Mouse (Mus musculus): ENCODE measurements around the gene Il3ra. TPM values are rescaled to one million over a fixed set of nuclear protein-coding genes. Genes with fewer than 3 reads are reported as not detected.

Il3ra gene
- polyA plus RNA-seq, 1 experiment from 2014 or later: 6.6 TPM

DNA sequence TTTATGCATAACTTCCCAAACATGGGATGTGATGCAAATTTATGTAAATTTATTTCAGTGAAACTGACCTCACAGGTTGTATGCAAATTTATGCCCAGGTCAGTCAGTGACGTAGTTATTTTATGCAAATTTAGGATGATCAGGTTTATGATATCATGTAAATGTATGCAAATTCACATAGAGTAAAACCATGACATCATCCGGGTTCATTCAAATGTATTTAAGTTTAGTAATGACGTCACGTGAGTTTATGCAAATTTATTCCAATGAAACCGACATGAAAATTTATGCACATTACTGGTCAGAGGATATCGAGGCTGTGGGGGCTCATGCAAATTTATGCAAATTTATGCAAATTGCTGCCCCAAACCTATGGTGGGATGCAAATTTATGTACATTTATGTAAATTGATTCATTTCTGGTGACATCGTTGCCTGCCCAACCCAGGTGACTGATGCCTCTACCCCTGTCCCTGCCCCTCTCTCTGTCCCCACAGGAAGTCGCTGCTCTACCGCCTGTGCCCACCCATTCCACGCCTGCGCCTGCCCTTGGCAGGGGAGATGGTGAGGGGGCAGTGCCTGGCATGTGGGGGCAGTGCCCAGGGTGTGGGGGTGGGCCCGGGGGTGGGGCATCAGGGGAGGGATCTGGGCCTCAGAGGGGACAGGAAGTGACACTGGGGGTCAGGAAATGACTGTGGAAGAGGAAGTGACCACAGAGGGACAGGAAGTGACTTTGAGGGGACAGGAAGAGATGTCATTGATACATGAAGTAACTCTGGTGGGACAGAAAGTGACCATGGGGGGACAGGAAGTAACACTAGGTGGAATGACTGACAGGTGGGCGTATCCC is 8.7 kb downstream of the Il3ra start:
- 95% methylated on average over 13 of the region's 13 CpGs for WGBS
- Histone ChIP-seq H3K9ac (ENCODE audit: low read depth, low read length) (no peak overlapping the region), H3K4me2 (ENCODE audit: low read length) (no peak overlapping the region), H3K4me3 (replicated peaks; ENCODE audit: low read depth, low read length) (no peak overlapping the region), H3K4me1 (replicated peaks; ENCODE audit: insufficient read depth, low read length) (no peaks in the 10 kb centered on the region), H3K27me3 (ENCODE audit: insufficient read depth, low read length) (no peaks in the 10 kb centered on the region), H3K36me3 (ENCODE audit: insufficient read depth, low read length) (no peaks in the 10 kb centered on the region), H3K9me3 (replicated peaks; ENCODE audit: low read length) (peaks cover 23% of the 10 kb centered on the region), H3K27ac (no peak overlapping the region)
- TF ChIP-seq CTCF (IDR thresholded peaks at IDR 0.05; ENCODE audit: low read depth): no peak
- DNase-seq (ENCODE audit: low spot score) (no peak), ATAC-seq (replicated peaks; ENCODE audit: low FRiP score, low read depth) (peak; percentile 24; the same call in 1 of the 2 replicates)

DNA sequence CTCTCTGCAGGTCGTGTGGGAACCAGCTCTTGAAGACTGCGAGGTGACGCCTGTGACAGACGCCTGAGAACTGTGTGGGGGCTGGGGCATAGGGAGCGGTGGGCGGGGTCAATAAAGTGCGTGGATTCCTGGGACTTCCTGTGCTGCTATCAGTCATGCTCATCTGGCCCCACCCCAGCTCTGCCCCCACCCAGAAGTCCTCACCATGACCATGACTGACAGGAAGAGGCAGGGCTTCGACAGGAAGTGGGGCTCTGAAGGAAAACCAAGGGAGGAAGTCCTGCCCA is 9.2 kb downstream of the Il3ra start:
- no peaks in the 10 kb centered on the region for H3K36me3 ChIP-seq (ENCODE audit: insufficient read depth, low read length)
- TF ChIP-seq CTCF (IDR thresholded peaks at IDR 0.05; ENCODE audit: low read depth): no peak
- H3K9ac ChIP-seq (ENCODE audit: low read depth, low read length): no peak overlapping the region
- peak; percentile 12; the same call in 1 of the 2 replicates for ATAC-seq (replicated peaks; ENCODE audit: low FRiP score, low read depth)
- no peaks in the 10 kb centered on the region for H3K27me3 ChIP-seq (ENCODE audit: insufficient read depth, low read length)
- no peak overlapping the region for H3K27ac ChIP-seq
- H3K4me3 ChIP-seq (replicated peaks; ENCODE audit: low read depth, low read length): no peak overlapping the region
- H3K9me3 ChIP-seq (replicated peaks; ENCODE audit: low read length): peaks cover 18% of the 10 kb centered on the region
- no peaks in the 10 kb centered on the region for H3K4me1 ChIP-seq (replicated peaks; ENCODE audit: insufficient read depth, low read length)
- no peak for DNase-seq (ENCODE audit: low spot score)
- no peak overlapping the region for H3K4me2 ChIP-seq (ENCODE audit: low read length)
- 97% methylated on average over 8 of the region's 8 CpGs for WGBS

DNA sequence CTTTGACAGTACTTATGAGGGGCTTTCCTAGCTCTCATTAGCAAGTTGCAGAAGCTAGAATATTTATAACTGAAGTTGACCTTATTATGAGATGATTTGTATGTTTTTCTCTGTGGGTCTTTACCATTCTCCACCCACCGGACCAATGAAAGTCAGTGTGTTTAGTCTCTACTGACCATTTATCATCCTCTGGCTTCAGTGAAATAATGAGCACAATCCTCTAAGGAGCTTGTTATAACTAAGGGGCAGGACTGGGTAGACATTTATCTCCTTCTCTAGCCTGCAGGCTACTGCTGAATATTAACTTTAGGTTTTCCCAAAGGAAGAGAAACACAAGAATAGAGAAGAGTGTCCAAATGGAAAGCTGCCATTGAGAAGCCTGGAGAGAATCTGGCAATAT is 49.5 kb downstream of the Il3ra start:
- no peak overlapping the region for H3K27ac ChIP-seq
- H3K9me3 ChIP-seq (replicated peaks; ENCODE audit: low read length): no peaks in the 10 kb centered on the region
- no peak for DNase-seq (ENCODE audit: low spot score)
- 74% methylated on average over 1 of the region's 1 CpGs for WGBS
- no peak for ATAC-seq (replicated peaks; ENCODE audit: low FRiP score, low read depth)
- H3K4me3 ChIP-seq (replicated peaks; ENCODE audit: low read depth, low read length): no peak overlapping the region
- no peaks in the 10 kb centered on the region for H3K27me3 ChIP-seq (ENCODE audit: insufficient read depth, low read length)
- no peak overlapping the region for H3K9ac ChIP-seq (ENCODE audit: low read depth, low read length)
- TF ChIP-seq CTCF (IDR thresholded peaks at IDR 0.05; ENCODE audit: low read depth): no peak
- H3K4me1 ChIP-seq (replicated peaks; ENCODE audit: insufficient read depth, low read length): no peaks in the 10 kb centered on the region
- H3K4me2 ChIP-seq (ENCODE audit: low read length): no peak overlapping the region
- H3K36me3 ChIP-seq (ENCODE audit: insufficient read depth, low read length): no peaks in the 10 kb centered on the region

DNA sequence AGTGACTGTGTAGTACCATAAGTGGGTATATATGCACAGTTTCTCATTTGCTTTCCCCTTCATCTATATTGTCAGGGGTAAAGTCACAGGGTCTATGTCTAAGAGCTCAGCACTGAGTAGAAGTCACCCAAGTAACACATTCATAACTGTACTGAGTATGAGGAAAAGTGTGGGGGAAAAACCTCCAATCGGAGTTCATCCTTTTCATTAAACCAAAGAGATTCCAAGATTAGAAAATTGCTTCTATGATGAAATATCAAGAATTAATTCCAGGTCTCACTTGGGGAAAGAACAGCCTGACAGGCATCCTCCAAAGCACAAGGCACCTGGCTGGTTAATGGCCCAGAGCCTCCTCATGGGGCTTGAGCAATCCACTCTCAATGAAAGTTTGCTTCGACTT is 54.9 kb downstream of the Il3ra start, which contains the start of gene Olfr721-ps1:
TSS of gene Olfr721-ps1 (plus strand) at position 301 of the 400 bp plus-strand sequence.
- Histone ChIP-seq H3K4me1 (replicated peaks; ENCODE audit: insufficient read depth, low read length) (no peaks in the 10 kb centered on the region), H3K27ac (no peak within 1 kb of the TSS), H3K9me3 (replicated peaks; ENCODE audit: low read length) (no peaks in the 10 kb centered on the region), H3K4me3 (replicated peaks; ENCODE audit: low read depth, low read length) (no peak within 1 kb of the TSS), H3K4me2 (ENCODE audit: low read length) (no peak within 1 kb of the TSS), H3K36me3 (ENCODE audit: insufficient read depth, low read length) (no peaks in the 10 kb centered on the region), H3K27me3 (ENCODE audit: insufficient read depth, low read length) (no peaks in the 10 kb centered on the region), H3K9ac (ENCODE audit: low read depth, low read length) (no peak within 1 kb of the TSS)
- no peak for TF ChIP-seq CTCF (IDR thresholded peaks at IDR 0.05; ENCODE audit: low read depth)
- ATAC-seq (replicated peaks; ENCODE audit: low FRiP score, low read depth) (no peak), DNase-seq (ENCODE audit: low spot score) (no peak)
- WGBS: 70% methylated on average over 2 of the region's 2 CpGs

Other genes with a start within 250 kb of the Il3ra start
- gene Psmd6, start 225.3 kb upstream of the Il3ra start, polyA plus RNA-seq (2015; fragmentation: Nextera tagmentation; extraction: Ambion mirVana): 216 and 226 TPM in 2 replicates
- gene Olfr720, start 159.4 kb upstream of the Il3ra start, polyA plus RNA-seq (2015; fragmentation: Nextera tagmentation; extraction: Ambion mirVana): not detected in 2 replicates
- not detected in 2 replicates for gene Olfr31, start 23.4 kb upstream of the Il3ra start, polyA plus RNA-seq (2015; fragmentation: Nextera tagmentation; extraction: Ambion mirVana)
- not detected in 2 replicates for gene Olfr721-ps1, start 55.0 kb downstream of the Il3ra start, polyA plus RNA-seq (2015; fragmentation: Nextera tagmentation; extraction: Ambion mirVana)

Measured in kidney, postnatal 0 days (tissue).